Mouse (Mus musculus): Measurements from ENCODE around the gene Ccdc59. TPM values are rescaled to one million over a fixed set of nuclear protein-coding genes. Genes with fewer than 3 reads are reported as not detected.
A peak's percentile ranks its signal among the peaks of the same experiment; 100 is the strongest.

Ccdc59 gene
- total and polyA plus RNA-seq, 2 experiments from 2014 or later = 7.6 to 30.9 TPM

DNA sequence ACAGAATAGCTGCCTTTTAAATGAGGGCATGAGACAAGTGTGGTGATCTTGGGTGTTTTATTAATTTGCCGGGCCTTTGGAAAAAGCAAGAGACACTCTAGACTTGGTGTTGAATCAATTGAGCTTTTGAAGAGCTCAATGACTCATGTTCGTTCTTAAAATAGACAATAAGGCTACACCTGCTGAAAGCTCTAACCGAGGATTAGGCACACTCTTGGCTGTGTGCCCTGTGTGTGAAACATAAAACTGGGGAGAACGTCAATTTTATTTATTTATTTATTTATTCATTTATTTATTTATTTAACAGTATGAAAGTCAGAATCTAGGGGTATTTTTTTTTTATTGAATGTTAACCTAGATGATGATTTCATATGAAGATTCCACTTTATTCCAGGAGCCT, 10.3 kb downstream of the Ccdc59 start:
- H3K4me1 ChIP-seq (ENCODE audit: control insufficient read depth, insufficient read depth) = peaks cover 5% of the 10 kb centered on the region; the same call in 1 of the 2 replicates
- H3K4me2 ChIP-seq (ENCODE audit: low read depth, low read length) = 0 out of 2 replicates have a peak overlapping the region, but pooled peaks have one; percentile 8
- no peak overlapping the region for H3K9ac ChIP-seq (replicated peaks; ENCODE audit: low read depth, low read length)
- no peaks in the 10 kb centered on the region for H3K9me3 ChIP-seq (replicated peaks; ENCODE audit: control insufficient read depth, low read length)
- TF ChIP-seq EP300 (IDR thresholded peaks at IDR 0.05; ENCODE audit: low read depth) (no peak), CTCF (IDR thresholded peaks at IDR 0.05; ENCODE audit: low read depth) (no peak)
- WGBS = 35% methylated on average over 4 of the region's 4 CpGs
- no peak overlapping the region for H3K4me3 ChIP-seq (ENCODE audit: low read depth, low read length)
- no peak for DNase-seq (ENCODE audit: low spot score)
- H3K27ac ChIP-seq (ENCODE audit: low read depth) = no peak overlapping the region
- H3K27me3 ChIP-seq (ENCODE audit: control insufficient read depth, insufficient read depth, low read length) = no peaks in the 10 kb centered on the region
- H3K36me3 ChIP-seq (replicated peaks; ENCODE audit: control insufficient read depth, insufficient read depth, low read length) = peaks cover 23% of the 10 kb centered on the region
- no peak for ATAC-seq (ENCODE audit: insufficient read depth, low read depth)

DNA sequence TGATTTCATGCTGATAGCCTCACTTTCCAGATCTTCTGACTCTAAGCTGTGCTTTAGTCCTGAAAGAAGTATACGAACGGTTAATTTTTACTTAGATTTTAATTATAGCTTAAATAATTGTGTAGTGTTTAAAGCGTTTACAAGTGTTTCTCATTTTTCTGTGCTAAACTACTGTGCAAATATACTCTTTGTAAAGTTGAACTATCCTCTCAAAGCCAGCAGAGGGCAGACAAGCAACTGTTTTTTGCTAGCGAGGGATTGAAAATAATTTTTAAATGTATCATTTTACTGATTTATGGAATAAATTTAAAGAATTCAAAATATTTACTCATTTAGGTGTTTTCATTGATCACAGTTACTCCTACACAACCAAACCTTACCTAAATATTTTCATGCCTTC, 26.4 kb downstream of the Ccdc59 start:
- Histone ChIP-seq H3K4me1 (ENCODE audit: control insufficient read depth, insufficient read depth) (no peaks in the 10 kb centered on the region), H3K36me3 (replicated peaks; ENCODE audit: control insufficient read depth, insufficient read depth, low read length) (no peaks in the 10 kb centered on the region), H3K27ac (ENCODE audit: low read depth) (no peak overlapping the region), H3K4me3 (ENCODE audit: low read depth, low read length) (no peak overlapping the region), H3K4me2 (ENCODE audit: low read depth, low read length) (no peak overlapping the region), H3K9ac (replicated peaks; ENCODE audit: low read depth, low read length) (no peak overlapping the region), H3K9me3 (replicated peaks; ENCODE audit: control insufficient read depth, low read length) (no peaks in the 10 kb centered on the region), H3K27me3 (ENCODE audit: control insufficient read depth, insufficient read depth, low read length) (no peaks in the 10 kb centered on the region)
- no peak for ATAC-seq (ENCODE audit: insufficient read depth, low read depth)
- no peak for DNase-seq (ENCODE audit: low spot score)
- 50% methylated on average over 4 of the region's 4 CpGs for WGBS
- TF ChIP-seq CTCF (IDR thresholded peaks at IDR 0.05; ENCODE audit: low read depth) (peak; percentile 41), EP300 (IDR thresholded peaks at IDR 0.05; ENCODE audit: low read depth) (no peak)

Other genes with a start within 250 kb of the Ccdc59 start
- gene Mettl25, start 313 bp downstream of the Ccdc59 start, total RNA-seq (2014; rRNA removed; ENCODE audit: low replicate concordance) = 5.4 and 10.3 TPM in 2 replicates
- 7.8 and 8.1 TPM in 2 replicates for gene Mettl25, start 313 bp downstream of the Ccdc59 start, polyA plus RNA-seq (2015; fragmentation: Nextera tagmentation; extraction: Ambion mirVana)

Measured in heart, postnatal 0 days (tissue).